Mouse (Mus musculus) thymus, postnatal 25 days (tissue): ENCODE results near the gene Gna13.
A peak's percentile ranks its signal among the peaks of the same experiment; 100 is the strongest.

ENCODE experiments used
- DNase-seq: peaks from one replicate; pipeline ENCODE4 v3.0.0; 2022

The Gna13 gene

GRCm38 (mm10) chr11:109377477-109377876 lies 14.8 kb downstream of the Gna13 start:
- DNase-seq: no peak

GRCm38 (mm10) chr11:109378051-109378450 lies 15.4 kb downstream of the Gna13 start:
- DNase-seq: no peak

- DNase-seq: no peak
These were observed 18.0 kb downstream of the Gna13 start for GRCm38 (mm10) chr11:109380662-109381061.

GRCm38 (mm10) chr11:109385296-109385695 lies 22.7 kb downstream of the Gna13 start:
- no peak for DNase-seq

GRCm38 (mm10) chr11:109389046-109389445 lies 26.4 kb downstream of the Gna13 start:
- no peak for DNase-seq

- no peak for DNase-seq
These were observed 28.6 kb downstream of the Gna13 start for GRCm38 (mm10) chr11:109391200-109391599.

- DNase-seq: no peak
These were observed 29.1 kb downstream of the Gna13 start for GRCm38 (mm10) chr11:109391760-109392159.

- no peak for DNase-seq
These were observed 30.0 kb downstream of the Gna13 start for GRCm38 (mm10) chr11:109392601-109393000.

GRCm38 (mm10) chr11:109394758-109395157 lies 32.1 kb downstream of the Gna13 start:
- DNase-seq: no peak

- no peak for DNase-seq
These were observed 32.7 kb downstream of the Gna13 start for GRCm38 (mm10) chr11:109395291-109395690.

GRCm38 (mm10) chr11:109406431-109406830 lies 43.8 kb downstream of the Gna13 start:
- no peak for DNase-seq

- no peak for DNase-seq
These were observed 47.8 kb downstream of the Gna13 start for GRCm38 (mm10) chr11:109410197-109410980.

GRCm38 (mm10) chr11:109413617-109414016 lies 51.0 kb downstream of the Gna13 start, which contains the start of gene 9930022D16Rik:
Gene 9930022D16Rik, plus strand, starts transcription at chr11:109413917.
- DNase-seq: no peak

- DNase-seq: no peak
These were observed 52.2 kb downstream of the Gna13 start for GRCm38 (mm10) chr11:109414802-109415201.

- DNase-seq: no peak
These were observed 54.2 kb downstream of the Gna13 start for GRCm38 (mm10) chr11:109416709-109417420.

- no peak for DNase-seq
These were observed 54.9 kb downstream of the Gna13 start for GRCm38 (mm10) chr11:109417472-109418040.

GRCm38 (mm10) chr11:109419461-109419860 lies 56.8 kb downstream of the Gna13 start:
- DNase-seq: no peak

- DNase-seq: peak; percentile 77
These were observed 57.4 kb downstream of the Gna13 start for GRCm38 (mm10) chr11:109419961-109420566.

- no peak for DNase-seq
These were observed 57.9 kb downstream of the Gna13 start for GRCm38 (mm10) chr11:109420567-109420962.

- no peak for DNase-seq
These were observed 58.6 kb downstream of the Gna13 start for GRCm38 (mm10) chr11:109421205-109421604.

- no peak for DNase-seq
These were observed 59.6 kb downstream of the Gna13 start for GRCm38 (mm10) chr11:109422263-109422662.

GRCm38 (mm10) chr11:109423294-109423693 lies 60.7 kb downstream of the Gna13 start:
- no peak for DNase-seq
